In the genomic region with DNA sequence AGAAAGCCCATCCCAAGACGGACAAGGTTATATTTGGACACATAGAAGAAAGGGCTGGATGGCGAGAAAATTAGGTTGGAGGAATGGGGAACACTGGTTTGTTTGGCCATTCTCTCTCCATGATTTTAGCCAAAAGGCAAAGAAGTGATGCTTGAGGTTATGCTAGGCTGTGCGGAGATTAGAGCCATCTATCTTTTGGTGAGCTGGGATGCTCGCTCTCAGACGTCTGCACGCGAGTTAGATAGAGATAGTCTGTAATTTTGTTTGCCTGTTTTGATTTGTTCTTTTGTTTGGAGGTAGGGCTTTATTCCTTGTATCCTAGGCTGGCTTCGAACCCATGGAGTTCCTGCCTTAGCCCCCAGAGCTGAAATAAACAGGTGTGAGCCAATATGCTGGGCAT, we compare ENCODE assay signal across 9 mouse cellular contexts. TPM values are rescaled to one million over a fixed set of nuclear protein-coding genes. Genes with fewer than 3 reads are reported as not detected.
DNase-seq lines count a peak whose midpoint lies in the region; ATAC-seq and TF ChIP-seq lines count a peak whose summit lies in the region.
"Had no signal": no experiment of that assay in that cellular context is flagged by ENCODE, and none has a peak within 500 bp of the region (broad histone marks: within the 10 kb centered on the region; RNA-seq: fewer than 3 reads in every experiment).

No protein-coding gene starts in this region.

- no peak for TF ChIP-seq CTCF in lung, embryonic 14.5 days (IDR thresholded peaks at IDR 0.05; ENCODE audit: low read depth)
- TF ChIP-seq CTCF in embryonic fibroblast, embryonic 13.5 days (IDR thresholded peaks at IDR 0.05; ENCODE audit: borderline replicate concordance, insufficient read depth, low read length), result no peak
- no peak for TF ChIP-seq CTCF in intestine, postnatal 0 days (IDR thresholded peaks at IDR 0.05; ENCODE audit: low read depth)

- 8% methylated on average over 8 of the region's 8 CpGs for WGBS in lung, embryonic 14.5 days
- 10% methylated on average over 8 of the region's 8 CpGs for WGBS in intestine, postnatal 0 days
- 9% methylated on average over 8 of the region's 8 CpGs for WGBS in neural tube, embryonic 14.5 days

- H3K9ac ChIP-seq in lung, embryonic 14.5 days, result peak overlapping the region; percentile 67
- H3K9ac ChIP-seq in intestine, postnatal 0 days (ENCODE audit: low read depth, low read length), result peak overlapping the region; percentile 82
- H3K9ac ChIP-seq in neural tube, embryonic 14.5 days (replicated peaks; ENCODE audit: low read depth, low read length), result peak overlapping the region; percentile 69

- peak overlapping the region; percentile 67 for H3K4me3 ChIP-seq in lung, embryonic 14.5 days (ENCODE audit: low read depth, low read length)
- H3K4me3 ChIP-seq in embryonic fibroblast, embryonic 13.5 days (ENCODE audit: insufficient read depth, low read length), result peak overlapping the region; percentile 98
- H3K4me3 ChIP-seq in intestine, postnatal 0 days (ENCODE audit: low read depth, low read length), result peak overlapping the region; percentile 84
- peak overlapping the region; percentile 75 for H3K4me3 ChIP-seq in neural tube, embryonic 14.5 days (ENCODE audit: low read depth, low read length)

- peak overlapping the region; percentile 90 for H3K27ac ChIP-seq in lung, embryonic 14.5 days (ENCODE audit: low read depth)
- peak overlapping the region; percentile 81 for H3K27ac ChIP-seq in embryonic fibroblast, embryonic 13.5 days (ENCODE audit: insufficient read depth, low read length)
- H3K27ac ChIP-seq in intestine, postnatal 0 days (ENCODE audit: low read depth, low read length), result peak overlapping the region; percentile 87; the same call in 1 of the 2 replicates
- peak overlapping the region; percentile 93 for H3K27ac ChIP-seq in neural tube, embryonic 14.5 days (ENCODE audit: low read depth, low read length)

- no peak for TF ChIP-seq POLR2A in embryonic fibroblast, embryonic 13.5 days (IDR thresholded peaks at IDR 0.05; ENCODE audit: low read depth, low read length)

- peaks cover 39% of the 10 kb centered on the region for H3K36me3 ChIP-seq in lung, embryonic 14.5 days (ENCODE audit: insufficient read depth)
- peaks cover 26% of the 10 kb centered on the region for H3K36me3 ChIP-seq in intestine, postnatal 0 days (ENCODE audit: control insufficient read depth, insufficient read depth)
- peaks cover 29% of the 10 kb centered on the region for H3K36me3 ChIP-seq in neural tube, embryonic 14.5 days (ENCODE audit: control insufficient read depth, insufficient read depth, low read length)

- no peaks in the 10 kb centered on the region for H3K27me3 ChIP-seq in lung, embryonic 14.5 days (ENCODE audit: insufficient read depth, low read length)
- H3K27me3 ChIP-seq in intestine, postnatal 0 days (replicated peaks; ENCODE audit: control insufficient read depth, insufficient read depth, low read length), result no peaks in the 10 kb centered on the region
- no peaks in the 10 kb centered on the region for H3K27me3 ChIP-seq in neural tube, embryonic 14.5 days (ENCODE audit: control insufficient read depth, insufficient read depth, low read length)

- no peak for ATAC-seq in lung, embryonic 14.5 days (ENCODE audit: insufficient read depth)
- no peak for ATAC-seq in intestine, postnatal 0 days
- no peak for ATAC-seq in neural tube, embryonic 14.5 days (ENCODE audit: low read depth)
- no peak for ATAC-seq in granulocyte monocyte progenitor cell, adult 5-6 weeks (replicated peaks; ENCODE audit: poor library complexity, severe bottlenecking)

- DNase-seq in lung, embryonic 14.5 days, result no peak
- DNase-seq in lung, postnatal 36 days, result no peak
- DNase-seq in spleen, adult 18-20 months, result no peak
- no peak for DNase-seq in frontal cortex, adult 2 months (ENCODE audit: extremely low spot score in 1 of 2, low spot score in 1 of 2)
- DNase-seq: adrenal gland, adult 8-10 months had no signal

- peaks cover 18% of the 10 kb centered on the region for H3K4me1 ChIP-seq in lung, embryonic 14.5 days (ENCODE audit: insufficient read depth)
- peaks cover 6% of the 10 kb centered on the region; the same call in 1 of the 2 replicates for H3K4me1 ChIP-seq in embryonic fibroblast, embryonic 13.5 days (ENCODE audit: control insufficient read depth, insufficient read depth, low read length)
- H3K4me1 ChIP-seq in intestine, postnatal 0 days (replicated peaks; ENCODE audit: control insufficient read depth, insufficient read depth, low read length), result peaks cover 6% of the 10 kb centered on the region
- peaks cover 35% of the 10 kb centered on the region for H3K4me1 ChIP-seq in neural tube, embryonic 14.5 days (ENCODE audit: control insufficient read depth, insufficient read depth, low read length)

- peak overlapping the region; percentile 76 for H3K4me2 ChIP-seq in lung, embryonic 14.5 days
- peak overlapping the region; percentile 96 for H3K4me2 ChIP-seq in intestine, postnatal 0 days (replicated peaks; ENCODE audit: low read depth)
- H3K4me2 ChIP-seq in neural tube, embryonic 14.5 days (ENCODE audit: low read depth, low read length), result peak overlapping the region; percentile 46

- no peaks in the 10 kb centered on the region for H3K9me3 ChIP-seq in lung, embryonic 14.5 days (ENCODE audit: low read depth, low read length)
- H3K9me3 ChIP-seq in intestine, postnatal 0 days (ENCODE audit: control insufficient read depth), result no peaks in the 10 kb centered on the region
- H3K9me3 ChIP-seq in neural tube, embryonic 14.5 days (ENCODE audit: control insufficient read depth, low read length), result no peaks in the 10 kb centered on the region

RNA-seq across cellular contexts. Expression of gene Dvl2, which starts 0.8 kb away (rescaled TPM):
- 36.2 and 40.8 TPM in 2 replicates for polyA plus RNA-seq in lung, embryonic 14.5 days (2014; fragmentation: Nextera tagmentation; extraction: Ambion mirVana)
- 27.7 and 32.1 TPM in 2 replicates for polyA plus RNA-seq in embryonic fibroblast, embryonic 13.5 days (2011; ENCODE audit: insufficient read length, low read depth, missing spikeins)
- 9.1 TPM in 2 replicates for polyA plus RNA-seq in intestine, postnatal 0 days (2015; fragmentation: Nextera tagmentation; extraction: Ambion mirVana)
- polyA plus RNA-seq in neural tube, embryonic 14.5 days (2014; fragmentation: Nextera tagmentation; extraction: Ambion mirVana), result 19.0 and 19.2 TPM in 2 replicates
- polyA plus RNA-seq in frontal cortex, adult 2 months (2012; rRNA removed), result 34.9 and 35.3 TPM in 2 replicates
- 4.6 and 24.5 TPM in 2 replicates for total RNA-seq in granulocyte monocyte progenitor cell, adult 5-6 weeks (2014; fragmentation: Nextera tagmentation)
- total RNA-seq in granulocyte monocyte progenitor cell, adult 5-6 weeks (2017), result 16.1 and 18.0 TPM in 2 replicates

RNA-seq across cellular contexts. Expression of gene Phf23, which starts 5.6 kb away (rescaled TPM):
- polyA plus RNA-seq in lung, embryonic 14.5 days (2014; fragmentation: Nextera tagmentation; extraction: Ambion mirVana), result 41.1 and 42.8 TPM in 2 replicates
- 78.6 and 89.1 TPM in 2 replicates for polyA plus RNA-seq in embryonic fibroblast, embryonic 13.5 days (2011; ENCODE audit: insufficient read length, low read depth, missing spikeins)
- polyA plus RNA-seq in intestine, postnatal 0 days (2015; fragmentation: Nextera tagmentation; extraction: Ambion mirVana), result 32.6 and 37.7 TPM in 2 replicates
- polyA plus RNA-seq in neural tube, embryonic 14.5 days (2014; fragmentation: Nextera tagmentation; extraction: Ambion mirVana), result 28.8 and 37.8 TPM in 2 replicates
- 38.9 and 42.2 TPM in 2 replicates for polyA plus RNA-seq in frontal cortex, adult 2 months (2012; rRNA removed)
- total RNA-seq in granulocyte monocyte progenitor cell, adult 5-6 weeks (2014; fragmentation: Nextera tagmentation), result 41.7 and 45.8 TPM in 2 replicates
- 30.2 and 32.3 TPM in 2 replicates for total RNA-seq in granulocyte monocyte progenitor cell, adult 5-6 weeks (2017)

RNA-seq across cellular contexts. Expression of gene Gabarap, which starts 10.2 kb away (rescaled TPM):
- polyA plus RNA-seq in lung, embryonic 14.5 days (2014; fragmentation: Nextera tagmentation; extraction: Ambion mirVana), result 444 and 455 TPM in 2 replicates
- polyA plus RNA-seq in embryonic fibroblast, embryonic 13.5 days (2011; ENCODE audit: insufficient read length, low read depth, missing spikeins), result 639 and 646 TPM in 2 replicates
- polyA plus RNA-seq in intestine, postnatal 0 days (2015; fragmentation: Nextera tagmentation; extraction: Ambion mirVana), result 1,065 and 1,136 TPM in 2 replicates
- 609 and 643 TPM in 2 replicates for polyA plus RNA-seq in neural tube, embryonic 14.5 days (2014; fragmentation: Nextera tagmentation; extraction: Ambion mirVana)
- 291 and 371 TPM in 2 replicates for polyA plus RNA-seq in frontal cortex, adult 2 months (2012; rRNA removed)
- total RNA-seq in granulocyte monocyte progenitor cell, adult 5-6 weeks (2014; fragmentation: Nextera tagmentation), result 288 and 367 TPM in 2 replicates
- 239 and 250 TPM in 2 replicates for total RNA-seq in granulocyte monocyte progenitor cell, adult 5-6 weeks (2017)

RNA-seq across cellular contexts. Expression of gene Acadvl, which starts 14.1 kb away (rescaled TPM):
- 57.6 and 58.9 TPM in 2 replicates for polyA plus RNA-seq in lung, embryonic 14.5 days (2014; fragmentation: Nextera tagmentation; extraction: Ambion mirVana)
- polyA plus RNA-seq in embryonic fibroblast, embryonic 13.5 days (2011; ENCODE audit: insufficient read length, low read depth, missing spikeins), result 47.4 and 57.9 TPM in 2 replicates
- 203 and 215 TPM in 2 replicates for polyA plus RNA-seq in intestine, postnatal 0 days (2015; fragmentation: Nextera tagmentation; extraction: Ambion mirVana)
- 49.5 and 57.2 TPM in 2 replicates for polyA plus RNA-seq in neural tube, embryonic 14.5 days (2014; fragmentation: Nextera tagmentation; extraction: Ambion mirVana)
- polyA plus RNA-seq in frontal cortex, adult 2 months (2012; rRNA removed), result 69.8 and 74.0 TPM in 2 replicates
- 39.7 and 55.8 TPM in 2 replicates for total RNA-seq in granulocyte monocyte progenitor cell, adult 5-6 weeks (2014; fragmentation: Nextera tagmentation)
- total RNA-seq in granulocyte monocyte progenitor cell, adult 5-6 weeks (2017), result 40.3 and 42.1 TPM in 2 replicates

RNA-seq across cellular contexts. Expression of gene Dlg4, which starts 15.6 kb away (rescaled TPM):
- polyA plus RNA-seq in lung, embryonic 14.5 days (2014; fragmentation: Nextera tagmentation; extraction: Ambion mirVana), result 5.9 and 7.4 TPM in 2 replicates
- polyA plus RNA-seq in embryonic fibroblast, embryonic 13.5 days (2011; ENCODE audit: insufficient read length, low read depth, missing spikeins), result 69.8 and 77.7 TPM in 2 replicates
- polyA plus RNA-seq in intestine, postnatal 0 days (2015; fragmentation: Nextera tagmentation; extraction: Ambion mirVana), result 1.4 and 1.8 TPM in 2 replicates
- polyA plus RNA-seq in neural tube, embryonic 14.5 days (2014; fragmentation: Nextera tagmentation; extraction: Ambion mirVana), result 24.9 and 31.6 TPM in 2 replicates
- polyA plus RNA-seq in frontal cortex, adult 2 months (2012; rRNA removed), result 697 and 762 TPM in 2 replicates
- total RNA-seq in granulocyte monocyte progenitor cell, adult 5-6 weeks (2014; fragmentation: Nextera tagmentation), result 11.4 and 12.3 TPM in 2 replicates
- total RNA-seq in granulocyte monocyte progenitor cell, adult 5-6 weeks (2017), result 1.3 and 3.5 TPM in 2 replicates

Comparison
In these comparisons a context has a peak if more than half of its experiments do, and no peak if none do; other contexts are left out.
1. H3K4me2 ChIP-seq: peak in every context shown above with its lines; median percentile 96 in intestine, postnatal 0 days; 76 in lung, embryonic 14.5 days; 46 in neural tube, embryonic 14.5 days.